11 mouse cellular contexts compared by ENCODE assay signal in the genomic region with DNA sequence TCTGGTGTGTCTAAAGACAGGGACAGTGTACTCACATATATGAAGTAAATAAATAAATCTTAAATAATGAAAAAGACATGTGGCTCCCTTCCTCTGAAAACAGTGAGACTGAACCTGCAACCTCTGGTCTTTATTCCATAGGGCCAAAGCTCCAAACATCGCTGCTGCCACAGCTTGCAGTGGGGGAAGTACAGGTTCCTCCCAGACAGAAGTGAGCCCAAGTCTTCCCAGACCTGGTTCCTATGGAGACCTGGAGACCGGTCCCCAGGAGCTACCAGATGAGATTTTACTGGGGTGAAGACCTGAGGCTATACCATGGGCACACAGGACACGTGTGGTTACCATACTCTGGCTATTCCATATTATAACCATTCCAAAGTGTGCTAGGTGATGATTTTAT. TPM values are rescaled to one million over a fixed set of nuclear protein-coding genes. Genes with fewer than 3 reads are reported as not detected.
A peak's percentile ranks its signal among the peaks of the same experiment; 100 is the strongest.
DNase-seq lines count a peak whose midpoint lies in the region; ATAC-seq and TF ChIP-seq lines count a peak whose summit lies in the region.
"Had no signal": no experiment of that assay in that cellular context is flagged by ENCODE, and none has a peak within 500 bp of the region (broad histone marks: within the 10 kb centered on the region; RNA-seq: fewer than 3 reads in every experiment).

No protein-coding gene starts in this region.

- intact Hi-C loops in gastrocnemius, adult 2 months (cut with DNase I): loop anchor here (2.0 kb wide), 1 partner anchor 58 kb away; no protein-coding TSS in a partner anchor

- H3K9me3 ChIP-seq in kidney, embryonic 15.5 days (replicated peaks): no peaks in the 10 kb centered on the region
- H3K9me3 ChIP-seq in midbrain, embryonic 10.5 days (replicated peaks): no peaks in the 10 kb centered on the region
- H3K9me3 ChIP-seq in midbrain, postnatal 0 days (ENCODE audit: low read length): no peaks in the 10 kb centered on the region
- H3K9me3 ChIP-seq: embryonic facial prominence, embryonic 12.5 days; midbrain, embryonic 13.5 days had no signal

- no peak overlapping the region for H3K4me2 ChIP-seq in kidney, embryonic 15.5 days
- no peak overlapping the region for H3K4me2 ChIP-seq in midbrain, postnatal 0 days (ENCODE audit: low read depth, low read length, poor library complexity, severe bottlenecking)
- H3K4me2 ChIP-seq: embryonic facial prominence, embryonic 12.5 days had no signal

- H3K4me1 ChIP-seq in kidney, embryonic 15.5 days: peaks cover 48% of the 10 kb centered on the region
- H3K4me1 ChIP-seq in midbrain, embryonic 10.5 days: peaks cover 54% of the 10 kb centered on the region
- peaks cover 27% of the 10 kb centered on the region for H3K4me1 ChIP-seq in midbrain, postnatal 0 days (ENCODE audit: insufficient read depth, low read length)
- peaks cover 43% of the 10 kb centered on the region for H3K4me1 ChIP-seq in small intestine, adult 2 months (ENCODE audit: control insufficient read depth, insufficient read depth, insufficient read length, low read length)

- peak overlapping the region; percentile 94 for H3K4me3 ChIP-seq in gastrocnemius, adult 2 months
- H3K4me3 ChIP-seq in kidney, embryonic 15.5 days (replicated peaks): no peak overlapping the region
- peak overlapping the region; percentile 26; the same call in 1 of the 2 replicates for H3K4me3 ChIP-seq in midbrain, embryonic 10.5 days
- no peak overlapping the region for H3K4me3 ChIP-seq in midbrain, postnatal 0 days (ENCODE audit: low read depth, low read length)
- H3K4me3 ChIP-seq in small intestine, adult 2 months (ENCODE audit: low read depth, low read length): no peak overlapping the region
- H3K4me3 ChIP-seq: embryonic facial prominence, embryonic 12.5 days; midbrain, embryonic 13.5 days had no signal

- H3K27ac ChIP-seq in gastrocnemius, adult 2 months: peak overlapping the region; percentile 98
- no peak overlapping the region for H3K27ac ChIP-seq in kidney, embryonic 15.5 days
- no peak overlapping the region for H3K27ac ChIP-seq in midbrain, embryonic 10.5 days (replicated peaks)
- no peak overlapping the region for H3K27ac ChIP-seq in midbrain, postnatal 0 days (ENCODE audit: low read depth, low read length)
- H3K27ac ChIP-seq in small intestine, adult 2 months (ENCODE audit: insufficient read depth, low read depth, low read length): peak overlapping the region; percentile 88

- no peak for ATAC-seq in kidney, embryonic 15.5 days (replicated peaks; ENCODE audit: low FRiP score)
- ATAC-seq in midbrain, postnatal 0 days (ENCODE audit: low FRiP score): no peak
- ATAC-seq in erythroblast, adult 5-6 weeks (replicated peaks; ENCODE audit: low FRiP score, poor library complexity, severe bottlenecking): no peak

- WGBS in kidney, embryonic 15.5 days: 86% methylated on average over 3 of the region's 3 CpGs
- WGBS in midbrain, embryonic 10.5 days: 86% methylated on average over 3 of the region's 3 CpGs
- WGBS in midbrain, postnatal 0 days: 86% methylated on average over 3 of the region's 3 CpGs
- WGBS in small intestine, adult 2 months: 82% methylated on average over 3 of the region's 3 CpGs

- no peak for TF ChIP-seq POLR2A in small intestine, adult 2 months (IDR thresholded peaks at IDR 0.05; ENCODE audit: low read depth, low read length)

- no peak overlapping the region for H3K9ac ChIP-seq in kidney, embryonic 15.5 days
- no peak overlapping the region for H3K9ac ChIP-seq in midbrain, postnatal 0 days (replicated peaks; ENCODE audit: low read length, poor library complexity, severe bottlenecking)

- no peak for TF ChIP-seq CTCF in gastrocnemius, adult 2 months (IDR thresholded peaks at IDR 0.05)
- no peak for TF ChIP-seq CTCF in midbrain, postnatal 0 days (IDR thresholded peaks at IDR 0.05)
- TF ChIP-seq CTCF in small intestine, adult 2 months (IDR thresholded peaks at IDR 0.05; ENCODE audit: extremely low read depth, insufficient read length, insufficient replicate concordance, low read depth, low read length): no peak

- H3K36me3 ChIP-seq in kidney, embryonic 15.5 days: peaks cover 44% of the 10 kb centered on the region
- peaks cover 39% of the 10 kb centered on the region for H3K36me3 ChIP-seq in midbrain, embryonic 10.5 days
- peaks cover 8% of the 10 kb centered on the region for H3K36me3 ChIP-seq in midbrain, postnatal 0 days (ENCODE audit: insufficient read depth, low read length)
- peaks cover 22% of the 10 kb centered on the region for H3K36me3 ChIP-seq in small intestine, adult 2 months (ENCODE audit: control insufficient read depth, insufficient read depth, low read length)

- no peaks in the 10 kb centered on the region for H3K27me3 ChIP-seq in kidney, embryonic 15.5 days
- H3K27me3 ChIP-seq in midbrain, embryonic 10.5 days (ENCODE audit: low read depth, poor library complexity, severe bottlenecking): no peaks in the 10 kb centered on the region
- H3K27me3 ChIP-seq in midbrain, postnatal 0 days (ENCODE audit: insufficient read depth, low read length): no peaks in the 10 kb centered on the region
- no peaks in the 10 kb centered on the region for H3K27me3 ChIP-seq in small intestine, adult 2 months (ENCODE audit: control insufficient read depth, insufficient read depth, low read length)
- H3K27me3 ChIP-seq: CH12.LX; embryonic facial prominence, embryonic 12.5 days; midbrain, embryonic 13.5 days had no signal

- peak; percentile 26 for DNase-seq in gastrocnemius, adult 2 months
- no peak for DNase-seq in gastrocnemius, postnatal 25 days
- peak; percentile 14 for DNase-seq in kidney, adult 9 months
- DNase-seq in midbrain, embryonic 10.5 days (ENCODE audit: low spot score): no peak
- DNase-seq in midbrain, postnatal 0 days (ENCODE audit: low spot score): no peak

RNA-seq across cellular contexts. Expression of gene Frmd8, which starts 24.2 kb away (rescaled TPM):
- total RNA-seq in gastrocnemius, adult 2 months (2021): 1 to 10 TPM; 3.4 to 4.0 TPM
- 1 to 10 TPM; 3.7 to 6.4 TPM for total RNA-seq in gastrocnemius, postnatal 25 days (2021)
- polyA plus RNA-seq in kidney, embryonic 15.5 days (2015; fragmentation: Nextera tagmentation; extraction: Ambion mirVana): 40.2 and 43.1 TPM in 2 replicates
- polyA plus RNA-seq in midbrain, embryonic 10.5 days (2016; fragmentation: Nextera tagmentation; extraction: Ambion mirVana): 33.8 and 34.9 TPM in 2 replicates
- total RNA-seq in midbrain, postnatal 0 days (2014; rRNA removed): 11.2 and 19.1 TPM in 2 replicates
- polyA plus RNA-seq in midbrain, postnatal 0 days (2015; fragmentation: Nextera tagmentation; extraction: Ambion mirVana): 11.2 and 11.7 TPM in 2 replicates
- 32.1 and 62.1 TPM in 2 replicates for polyA plus RNA-seq in small intestine, adult 2 months (2012; rRNA removed)
- 5.4 and 6.0 TPM in 2 replicates for total RNA-seq in erythroblast, adult 5-6 weeks (2015; ENCODE audit: low replicate concordance)
- 4.2 and 6.8 TPM in 2 replicates for total RNA-seq in erythroblast, adult 5-6 weeks (2017; ENCODE audit: low replicate concordance)

RNA-seq across cellular contexts. Expression of gene Slc25a45, which starts 26.7 kb away (rescaled TPM):
- under 1 TPM; 0.79 to 0.84 TPM for total RNA-seq in gastrocnemius, adult 2 months (2021)
- 1 to 10 TPM in 1 of 2 experiments, under 1 TPM in 1; 0.59 to 1.3 TPM for total RNA-seq in gastrocnemius, postnatal 25 days (2021)
- 8.1 and 8.5 TPM in 2 replicates for polyA plus RNA-seq in kidney, embryonic 15.5 days (2015; fragmentation: Nextera tagmentation; extraction: Ambion mirVana)
- polyA plus RNA-seq in midbrain, embryonic 10.5 days (2016; fragmentation: Nextera tagmentation; extraction: Ambion mirVana): 2.3 and 2.6 TPM in 2 replicates
- total RNA-seq in midbrain, postnatal 0 days (2014; rRNA removed): 3.7 and 4.8 TPM in 2 replicates
- polyA plus RNA-seq in midbrain, postnatal 0 days (2015; fragmentation: Nextera tagmentation; extraction: Ambion mirVana): 2.1 and 2.7 TPM in 2 replicates
- 207 and 241 TPM in 2 replicates for polyA plus RNA-seq in small intestine, adult 2 months (2012; rRNA removed)
- total RNA-seq in erythroblast, adult 5-6 weeks (2015; ENCODE audit: low replicate concordance): 14.0 and 14.6 TPM in 2 replicates
- total RNA-seq in erythroblast, adult 5-6 weeks (2017; ENCODE audit: low replicate concordance): 10.0 and 11.3 TPM in 2 replicates

RNA-seq across cellular contexts. Expression of gene Tigd3, which starts 43.1 kb away (rescaled TPM):
- total RNA-seq in gastrocnemius, adult 2 months (2021): under 1 TPM; 0.10 to 0.20 TPM
- under 1 TPM; 0.15 to 0.35 TPM for total RNA-seq in gastrocnemius, postnatal 25 days (2021)
- polyA plus RNA-seq in kidney, embryonic 15.5 days (2015; fragmentation: Nextera tagmentation; extraction: Ambion mirVana): 4.2 and 4.7 TPM in 2 replicates
- polyA plus RNA-seq in midbrain, embryonic 10.5 days (2016; fragmentation: Nextera tagmentation; extraction: Ambion mirVana): 9.5 and 10.8 TPM in 2 replicates
- 9.0 and 11.4 TPM in 2 replicates for total RNA-seq in midbrain, postnatal 0 days (2014; rRNA removed)
- polyA plus RNA-seq in midbrain, postnatal 0 days (2015; fragmentation: Nextera tagmentation; extraction: Ambion mirVana): 10.6 and 10.9 TPM in 2 replicates
- polyA plus RNA-seq in small intestine, adult 2 months (2012; rRNA removed): 0.90 and 2.0 TPM in 2 replicates
- total RNA-seq in erythroblast, adult 5-6 weeks (2015; ENCODE audit: low replicate concordance): 0.38 and 1.0 TPM in 2 replicates
- 3.1 and 6.1 TPM in 2 replicates for total RNA-seq in erythroblast, adult 5-6 weeks (2017; ENCODE audit: low replicate concordance)

Comparison
In these comparisons a context has a peak if more than half of its experiments do, and no peak if none do; other contexts are left out.
1. DNase-seq: peak in gastrocnemius, adult 2 months (single experiment) and kidney, adult 9 months (single experiment); none in gastrocnemius, postnatal 25 days (single experiment), midbrain, embryonic 10.5 days (single experiment) and midbrain, postnatal 0 days (single experiment).
2. H3K4me3 ChIP-seq: peak in gastrocnemius, adult 2 months (single experiment) and midbrain, embryonic 10.5 days (single experiment); none in kidney, embryonic 15.5 days (single experiment), midbrain, postnatal 0 days (single experiment) and small intestine, adult 2 months (single experiment).
3. H3K27ac ChIP-seq: peak in gastrocnemius, adult 2 months (single experiment) and small intestine, adult 2 months (single experiment); none in kidney, embryonic 15.5 days (single experiment), midbrain, embryonic 10.5 days (single experiment) and midbrain, postnatal 0 days (single experiment).